Mouse (Mus musculus): ENCODE measurements at regions not wholly inside any gene's neighbourhood (a gene's known extent, or its start where the extent isn't known, plus 50 kb on each side); places are given as distances from the start of the nearest gene placed in this dataset.

DNA sequence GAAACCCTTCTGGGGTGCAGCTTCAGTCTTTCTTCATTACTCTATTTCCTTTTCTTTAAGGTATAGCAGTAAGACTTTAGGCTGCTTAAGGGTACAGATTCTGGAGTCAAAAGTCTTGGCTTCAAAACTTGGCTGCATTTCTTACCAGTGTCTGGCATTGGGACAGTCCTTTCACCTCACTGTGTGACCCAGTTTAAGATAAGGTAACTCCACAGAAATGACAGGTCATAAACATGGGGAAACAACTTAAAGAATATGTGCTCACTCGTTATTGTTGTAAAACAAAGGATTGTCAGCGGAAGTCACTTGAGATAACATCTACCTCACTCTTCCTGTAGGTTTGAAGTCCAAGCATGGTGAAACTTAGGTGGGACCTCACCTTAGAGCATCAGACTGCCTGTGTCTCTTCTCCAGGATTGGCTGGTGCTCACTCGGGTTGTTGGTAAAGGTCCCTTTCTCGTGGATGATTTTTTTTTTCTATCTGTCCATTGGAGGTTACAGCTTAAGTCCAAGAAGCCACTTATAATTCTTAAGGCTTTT lies 150.4 kb downstream of the Prr30 start:
- no peaks in the 10 kb centered on the region for H3K9me3 ChIP-seq (replicated peaks; ENCODE audit: insufficient read depth, low read length)
- H3K27ac ChIP-seq (ENCODE audit: control insufficient read depth, low read depth, low read length) = no peak overlapping the region
- no peak overlapping the region for H3K9ac ChIP-seq (ENCODE audit: control insufficient read depth, low read depth, low read length, poor library complexity, severe bottlenecking)
- no peak for DNase-seq (ENCODE audit: low read depth, low spot score)
- H3K36me3 ChIP-seq (ENCODE audit: control insufficient read depth in 1 of 2, insufficient read depth in 2 of 2, low read length in 2 of 2) = no peaks in the 10 kb centered on the region
- TF ChIP-seq KAT2A (conservative IDR thresholded peaks at IDR 0.05; ENCODE audit: low read depth, low read length) (no peak), NELFE (IDR thresholded peaks at IDR 0.05; ENCODE audit: low read depth, low read length) (no peak)
- no peak overlapping the region for H3K4me3 ChIP-seq (ENCODE audit: control insufficient read depth in 1 of 2, insufficient read depth in 1 of 2, low read depth in 2 of 2, low read length in 2 of 2)
- H3K4me1 ChIP-seq (ENCODE audit: control insufficient read depth in 1 of 2, insufficient read depth in 2 of 2, low read length in 2 of 2) = no peaks in the 10 kb centered on the region
- H3K79me2 ChIP-seq (ENCODE audit: control insufficient read depth, insufficient read depth, low read length, poor library complexity) = no peaks in the 10 kb centered on the region
- H3K27me3 ChIP-seq (ENCODE audit: control insufficient read depth in 1 of 2, insufficient read depth in 2 of 2, low read length in 2 of 2) = no peaks in the 10 kb centered on the region

DNA sequence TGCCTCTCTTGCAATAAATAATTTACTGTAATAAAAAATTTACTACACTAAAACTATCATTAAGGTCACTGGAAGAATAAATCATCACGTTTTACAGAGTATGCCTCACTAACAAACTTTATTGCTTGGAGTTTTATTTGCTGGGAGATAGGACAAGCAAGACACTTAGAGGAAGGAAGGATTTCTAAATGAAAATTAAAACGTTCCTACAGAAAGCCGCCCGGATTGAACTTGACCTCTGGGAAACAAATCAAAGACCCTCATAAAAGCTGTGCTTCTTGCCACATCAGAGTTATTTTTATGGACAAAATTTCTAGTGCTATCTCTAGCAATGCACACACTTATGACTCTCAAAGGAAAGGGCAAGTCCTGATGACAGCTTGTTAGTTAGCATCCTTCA lies 156.6 kb downstream of the Prr30 start:
- H3K79me2 ChIP-seq (ENCODE audit: control insufficient read depth, insufficient read depth, low read length, poor library complexity) = no peaks in the 10 kb centered on the region
- no peak for TF ChIP-seq ZMIZ1 (IDR thresholded peaks at IDR 0.05; ENCODE audit: low read depth, low read length)
- TF ChIP-seq MAX (IDR thresholded peaks at IDR 0.05; ENCODE audit: low read length) = no peak
- no peak for TF ChIP-seq NRF1 (IDR thresholded peaks at IDR 0.05; ENCODE audit: insufficient read depth, low read depth, low read length, poor library complexity, severe bottlenecking)
- no peak for TF ChIP-seq MYB (IDR thresholded peaks at IDR 0.05; ENCODE audit: low read depth, low read length)
- no peak for TF ChIP-seq MAZ (IDR thresholded peaks at IDR 0.05; ENCODE audit: low read depth, low read length)
- TF ChIP-seq TCF12 (IDR thresholded peaks at IDR 0.05; ENCODE audit: low read depth, low read length) = no peak
- TF ChIP-seq ZKSCAN1 (IDR thresholded peaks at IDR 0.05; ENCODE audit: low read depth, low read length) = no peak
- TF ChIP-seq HCFC1 (IDR thresholded peaks at IDR 0.05; ENCODE audit: low read depth, low read length) = no peak
- no peak for TF ChIP-seq JUND (IDR thresholded peaks at IDR 0.05; ENCODE audit: low read depth, low read length)
- no peak for TF ChIP-seq GABPA (IDR thresholded peaks at IDR 0.05; ENCODE audit: low read depth, low read length)
- no peak for TF ChIP-seq EP300 (IDR thresholded peaks at IDR 0.05; ENCODE audit: low read depth in 1 of 2, low read length in 2 of 2)
- TF ChIP-seq GATA1 (IDR thresholded peaks at IDR 0.05; ENCODE audit: low read depth, low read length) = no peak
- no peak for TF ChIP-seq MEF2A (IDR thresholded peaks at IDR 0.05; ENCODE audit: extremely low read depth, insufficient replicate concordance, low read depth, low read length, poor library complexity, severe bottlenecking)
- TF ChIP-seq RAD21 (IDR thresholded peaks at IDR 0.05; ENCODE audit: low read depth, low read length) = no peak
- TF ChIP-seq CHD2 (IDR thresholded peaks at IDR 0.05; ENCODE audit: low read length) = no peak
- no peak for TF ChIP-seq MYC (IDR thresholded peaks at IDR 0.05; ENCODE audit: low read depth, low read length)
- TF ChIP-seq RCOR1 (IDR thresholded peaks at IDR 0.05; ENCODE audit: low read depth, low read length) = no peak
- TF ChIP-seq ZNF384 (IDR thresholded peaks at IDR 0.05; ENCODE audit: low read depth, low read length) = no peak
- TF ChIP-seq USF1 (IDR thresholded peaks at IDR 0.05; ENCODE audit: low read depth, low read length) = no peak
- no peaks in the 10 kb centered on the region for H3K36me3 ChIP-seq (ENCODE audit: control insufficient read depth in 1 of 2, insufficient read depth in 2 of 2, low read length in 2 of 2)
- no peak overlapping the region for H3K4me3 ChIP-seq (ENCODE audit: control insufficient read depth in 1 of 2, insufficient read depth in 1 of 2, low read depth in 2 of 2, low read length in 2 of 2)
- no peak for DNase-seq (ENCODE audit: low read depth, low spot score)
- H3K27me3 ChIP-seq (ENCODE audit: control insufficient read depth in 1 of 2, insufficient read depth in 2 of 2, low read length in 2 of 2) = no peaks in the 10 kb centered on the region
- no peaks in the 10 kb centered on the region for H3K4me1 ChIP-seq (ENCODE audit: control insufficient read depth in 1 of 2, insufficient read depth in 2 of 2, low read length in 2 of 2)
- H3K27ac ChIP-seq (ENCODE audit: control insufficient read depth, low read depth, low read length) = no peak overlapping the region
- no peak overlapping the region for H3K9ac ChIP-seq (ENCODE audit: control insufficient read depth, low read depth, low read length, poor library complexity, severe bottlenecking)
- H3K9me3 ChIP-seq (replicated peaks; ENCODE audit: insufficient read depth, low read length) = no peaks in the 10 kb centered on the region
